Mouse (Mus musculus) heart, postnatal 0 days (tissue): ENCODE measurements around the gene Gpr173. TPM values are rescaled to one million over a fixed set of nuclear protein-coding genes. Genes with fewer than 3 reads are reported as not detected.

Source experiments
- ATAC-seq: fragments of 200-750 bp; cut with Nextera tagmentation; 2 replicates; pipeline ENCODE4 v1.8.0; 2017; ENCODE audit warnings: low read depth, moderate number of reproducible peaks, moderate library complexity; ENCODE audit not compliant: insufficient read depth
- DNase-seq: peaks from one replicate; pipeline ENCODE4 v3.0.0-alpha.2; 2016; ENCODE audit warnings: low spot score
- H3K27ac ChIP-seq: fragments of 300-500 bp; sonication (generic); 2 replicates; pipeline ENCODE4 v1.5.1; 2014; ENCODE audit warnings: low read depth, mild to moderate bottlenecking
- H3K27me3 ChIP-seq: fragments of 300-500 bp; sonication (generic); 2 replicates; pipeline ENCODE4 v1.6.1; 2014; ENCODE audit warnings: low read length, mixed read lengths; ENCODE audit not compliant: control insufficient read depth, insufficient read depth
- H3K36me3 ChIP-seq: fragments of 300-500 bp; sonication (generic); replicated peaks from 2 replicates; pipeline ENCODE4 v1.6.1; 2014; ENCODE audit warnings: low read length, mixed read lengths; ENCODE audit not compliant: control insufficient read depth, insufficient read depth
- H3K4me1 ChIP-seq: fragments of 300-500 bp; sonication (generic); 2 replicates; pipeline ENCODE4 v1.6.1; 2014; ENCODE audit warnings: antibody characterized with exemption; ENCODE audit not compliant: control insufficient read depth, insufficient read depth
- H3K4me2 ChIP-seq: fragments of 300-500 bp; sonication (generic); 2 replicates; pipeline ENCODE4 v1.6.1; 2014; ENCODE audit warnings: low read depth, mild to moderate bottlenecking, low read length, moderate library complexity
- H3K4me3 ChIP-seq: fragments of 300-500 bp; sonication (generic); 2 replicates; pipeline ENCODE4 v1.5.1; 2014; ENCODE audit warnings: low read depth, low read length
- H3K9ac ChIP-seq: fragments of 300-500 bp; sonication (generic); replicated peaks from 2 replicates; pipeline ENCODE4 v1.6.1; 2014; ENCODE audit warnings: low read depth, low read length, mixed read lengths
- H3K9me3 ChIP-seq: fragments of 300-500 bp; sonication (generic); replicated peaks from 2 replicates; pipeline ENCODE4 v1.6.1; 2016; ENCODE audit warnings: low read length; ENCODE audit not compliant: control insufficient read depth
- CTCF ChIP-seq: IDR thresholded peaks from 2 replicates; pipeline ENCODE4 v1.5.1; 2016; ENCODE audit warnings: antibody characterized with exemption, control low read depth, low read depth
- EP300 ChIP-seq: IDR thresholded peaks from 2 replicates; pipeline ENCODE4 v1.6.1; 2016; ENCODE audit warnings: antibody characterized with exemption, low read depth
- WGBS: fragments of 180-500 bp; shearing (Covaris S2); extraction: QIAGEN DNeasy Blood & Tissue Kit; methylation state at CpG from one replicate; pipeline ENCODE4 v1.1.7; 2014; 5-methylcytosine and 5-hydroxymethylcytosine counted together
- polyA plus RNA-seq: library from polyadenylated mRNA; unstranded; fragments of >200 nt; fragmentation: Nextera tagmentation; extraction: Ambion mirVana; gene quantifications from 2 replicates; pipeline ENCODE4 v1.2.1, GENCODE M21; 2015
- total RNA-seq: library from RNA; depleted of rRNA; stranded (reverse); fragments of >200 nt; gene quantifications from 2 replicates; pipeline ENCODE4 v1.2.3, GENCODE M21; 2014; ENCODE audit warnings: low replicate concordance

Gene Gpr173
- total and polyA plus RNA-seq, 2 experiments from 2014 or later, result 0.74 to 5.1 TPM

DNA sequence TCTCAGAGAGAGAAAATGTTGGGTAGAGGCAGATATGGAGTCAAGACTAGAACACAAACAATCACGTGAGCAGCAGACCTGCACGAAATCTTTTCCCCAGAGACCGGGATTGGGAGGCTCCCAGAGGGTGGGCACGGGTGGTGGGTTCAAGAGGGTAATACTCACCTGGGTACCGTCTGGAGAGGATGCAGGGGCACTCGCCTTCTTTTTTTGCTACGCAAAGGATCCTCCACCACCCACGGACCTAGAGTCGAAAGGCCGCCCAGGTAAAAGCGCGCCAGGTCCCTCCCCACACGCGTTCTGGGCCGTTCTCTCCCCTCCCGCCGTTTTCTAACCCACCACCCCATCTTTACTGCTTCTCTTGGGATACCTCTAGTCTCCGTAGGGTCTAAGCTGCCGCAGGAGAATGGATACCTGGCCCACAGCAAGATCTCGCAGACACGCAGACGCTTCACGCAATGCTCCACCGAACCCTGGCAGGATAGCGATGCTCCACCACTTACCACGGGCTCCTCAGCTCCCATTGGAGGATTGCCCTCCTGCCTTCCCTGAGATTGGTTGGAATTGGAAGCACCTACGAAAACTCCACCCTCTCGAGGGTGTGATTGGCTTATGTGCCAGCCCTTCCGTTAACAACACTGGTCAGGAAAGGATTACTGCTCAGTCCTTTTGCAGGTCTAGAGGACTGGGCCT lies 41.4 kb downstream of the Gpr173 start, which contains the start of gene Kantr:
Gene Kantr, minus strand, starts transcription at position 500 of the 693 bp plus-strand sequence.
- Histone ChIP-seq H3K4me3 (peak within 1 kb of the TSS; percentile 64), H3K4me1 (no peaks in the 10 kb centered on the region), H3K36me3 (no peaks in the 10 kb centered on the region), H3K9me3 (no peaks in the 10 kb centered on the region), H3K27me3 (no peaks in the 10 kb centered on the region), H3K27ac (peak within 1 kb of the TSS; percentile 38; the same call in 1 of the 2 replicates), H3K9ac (peak within 1 kb of the TSS; percentile 66), H3K4me2 (peak within 1 kb of the TSS; percentile 84)
- 11% methylated on average over 29 of the region's 29 CpGs for WGBS
- TF ChIP-seq CTCF (no peak), EP300 (no peak)
- DNase-seq (peak; percentile 83), ATAC-seq (peak; percentile 99)

GRCm38 (mm10) chrX:152323584-152323983 lies 44.9 kb downstream of the Gpr173 start:
- Histone ChIP-seq H3K9me3 (no peaks in the 10 kb centered on the region), H3K4me1 (no peaks in the 10 kb centered on the region), H3K27ac (no peak overlapping the region), H3K27me3 (no peaks in the 10 kb centered on the region), H3K4me2 (no peak overlapping the region), H3K4me3 (no peak overlapping the region), H3K9ac (no peak overlapping the region), H3K36me3 (peaks cover 5% of the 10 kb centered on the region; the same call in 1 of the 2 replicates)
- 90% methylated on average over 1 of the region's 1 CpGs for WGBS
- DNase-seq, result no peak
- no peak for ATAC-seq
- no peak for TF ChIP-seq EP300
- no peak for TF ChIP-seq CTCF

- H3K9me3 ChIP-seq, result no peaks in the 10 kb centered on the region
- no peak for ATAC-seq
- H3K4me3 ChIP-seq, result no peak overlapping the region
- no peaks in the 10 kb centered on the region for H3K27me3 ChIP-seq
- WGBS, result 42% methylated on average over 2 of the region's 2 CpGs
- H3K4me1 ChIP-seq, result no peaks in the 10 kb centered on the region
- DNase-seq, result no peak
- peaks cover 5% of the 10 kb centered on the region; the same call in 1 of the 2 replicates for H3K36me3 ChIP-seq
- H3K27ac ChIP-seq, result no peak overlapping the region
- no peak overlapping the region for H3K9ac ChIP-seq
- no peak for TF ChIP-seq EP300
- no peak for TF ChIP-seq CTCF
- H3K4me2 ChIP-seq, result no peak overlapping the region
These were observed 45.7 kb downstream of the Gpr173 start for GRCm38 (mm10) chrX:152322776-152323175.

GRCm38 (mm10) chrX:152320535-152320934 lies 48.0 kb downstream of the Gpr173 start:
- Histone ChIP-seq H3K36me3 (peaks cover 5% of the 10 kb centered on the region; the same call in 1 of the 2 replicates), H3K4me3 (no peak overlapping the region), H3K27ac (no peak overlapping the region), H3K9me3 (no peaks in the 10 kb centered on the region), H3K27me3 (no peaks in the 10 kb centered on the region), H3K9ac (no peak overlapping the region), H3K4me1 (no peaks in the 10 kb centered on the region), H3K4me2 (no peak overlapping the region)
- DNase-seq, result no peak
- WGBS, result 75% methylated on average over 4 of the region's 4 CpGs
- TF ChIP-seq CTCF (no peak), EP300 (no peak)
- no peak for ATAC-seq

GRCm38 (mm10) chrX:152307942-152308341 lies 60.6 kb downstream of the Gpr173 start:
- 51% methylated on average over 2 of the region's 2 CpGs for WGBS
- no peak overlapping the region for H3K27ac ChIP-seq
- H3K36me3 ChIP-seq, result no peaks in the 10 kb centered on the region
- H3K4me3 ChIP-seq, result no peak overlapping the region
- H3K4me1 ChIP-seq, result no peaks in the 10 kb centered on the region
- H3K4me2 ChIP-seq, result no peak overlapping the region
- no peak overlapping the region for H3K9ac ChIP-seq
- no peak for DNase-seq
- H3K27me3 ChIP-seq, result no peaks in the 10 kb centered on the region
- peak; percentile 52 for TF ChIP-seq CTCF
- TF ChIP-seq EP300, result no peak
- no peaks in the 10 kb centered on the region for H3K9me3 ChIP-seq
- no peak for ATAC-seq

DNA sequence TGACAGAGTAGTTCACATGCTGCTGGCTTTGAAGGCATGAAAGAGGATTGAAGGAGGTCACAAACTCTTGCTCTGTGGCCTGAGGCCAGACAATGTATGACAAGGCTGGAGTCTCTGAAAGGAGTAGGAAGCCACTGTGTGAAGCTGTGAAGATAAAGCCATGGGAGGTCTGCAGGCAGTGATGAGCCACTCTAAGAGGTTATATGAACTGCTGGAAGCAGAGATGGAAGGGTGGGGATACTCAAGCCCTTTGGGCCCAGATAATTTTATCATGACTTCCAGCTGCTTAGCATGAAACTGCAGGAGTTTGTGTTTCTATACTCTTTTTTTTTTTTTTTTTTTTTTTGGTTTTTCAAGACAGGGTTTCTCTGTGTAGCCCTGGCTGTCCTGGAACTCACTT lies 61.1 kb downstream of the Gpr173 start:
- no peak for ATAC-seq
- Histone ChIP-seq H3K9me3 (no peaks in the 10 kb centered on the region), H3K4me1 (no peaks in the 10 kb centered on the region), H3K36me3 (no peaks in the 10 kb centered on the region), H3K27ac (no peak overlapping the region), H3K4me2 (no peak overlapping the region), H3K27me3 (no peaks in the 10 kb centered on the region), H3K9ac (no peak overlapping the region), H3K4me3 (no peak overlapping the region)
- no peak for DNase-seq
- no peak for TF ChIP-seq EP300
- no peak for TF ChIP-seq CTCF
